Mouse (Mus musculus) heart, adult 2 months (tissue): ENCODE data around the gene Mrpl4. TPM values are rescaled to one million over a fixed set of nuclear protein-coding genes. Genes with fewer than 3 reads are reported as not detected.

ENCODE experiments used
- DNase-seq, 2 experiments: peaks; one replicate each; pipeline ENCODE4 v3.0.0; 2021
- H3K27ac ChIP-seq: fragments of 200-600 bp; 2 replicates; pipeline ENCODE4 v1.8.1; 2022
- H3K27me3 ChIP-seq: fragments of 200-500 bp; 2 replicates; pipeline ENCODE4 v1.6.1; 2012; ENCODE audit warnings: mild to moderate bottlenecking, low read length, inconsistent platforms, mixed read lengths; ENCODE audit not compliant: control insufficient read depth, insufficient read depth
- H3K36me3 ChIP-seq: fragments of 200-500 bp; 2 replicates; pipeline ENCODE4 v1.6.1; 2012; ENCODE audit warnings: low read length, inconsistent platforms; ENCODE audit not compliant: control insufficient read depth, insufficient read depth
- H3K4me1 ChIP-seq: fragments of 200-500 bp; 2 replicates; pipeline ENCODE4 v1.6.1; 2011; ENCODE audit warnings: low read length; ENCODE audit not compliant: control insufficient read depth, insufficient read depth
- H3K4me3 ChIP-seq: fragments of 200-600 bp; 2 replicates; pipeline ENCODE4 v1.8.1; 2022
- H3K79me2 ChIP-seq: fragments of 200-500 bp; replicated peaks from 2 replicates; pipeline ENCODE4 v1.6.1; 2012; ENCODE audit warnings: mild to moderate bottlenecking, inconsistent platforms, low read length, moderate library complexity, mixed read lengths; ENCODE audit not compliant: control insufficient read depth, insufficient read depth
- H3K9ac ChIP-seq: fragments of 200-500 bp; 2 replicates; pipeline ENCODE4 v1.6.1; 2012; ENCODE audit warnings: low read depth, mild to moderate bottlenecking, control low read depth, inconsistent platforms, low read length, mixed read lengths
- CTCF ChIP-seq: fragments of 200-600 bp; IDR thresholded peaks from 2 replicates; pipeline ENCODE4 v1.8.1; 2022; ENCODE audit warnings: antibody characterized with exemption, mild to moderate bottlenecking, moderate library complexity
- EP300 ChIP-seq: fragments of 200-500 bp; IDR thresholded peaks from 2 replicates; pipeline ENCODE4 v1.6.1; 2011; ENCODE audit warnings: low read depth, low read length, control low read depth; ENCODE audit not compliant: insufficient read depth
- POLR2A ChIP-seq: fragments of 200-500 bp; IDR thresholded peaks from 2 replicates; pipeline ENCODE4 v1.6.1; 2011; ENCODE audit warnings: mild to moderate bottlenecking, low read depth, low read length, control low read depth; ENCODE audit not compliant: insufficient read depth
- WGBS: fragments of 180-500 bp; shearing (Covaris S2); methylation state at CpG from one replicate; pipeline ENCODE4 v1.1.7; 2018; 5-methylcytosine and 5-hydroxymethylcytosine counted together
- intact Hi-C: fragments of 180-260 bp; cut with DNase I; formaldehyde crosslinking; loops from one replicate; pipeline ENCODE4 v1.15.1; 2025
- polyA plus RNA-seq: library from polyadenylated mRNA; depleted of rRNA; stranded (reverse); fragments of >200 nt; gene quantifications from 2 replicates; pipeline ENCODE4 v1.2.3, GENCODE M21; 2012
- total RNA-seq, 2 experiments: library from RNA; stranded (reverse); gene quantifications; 2 replicates each; pipeline ENCODE4 v1.2.3; 2021

The Mrpl4 gene
- total and polyA plus RNA-seq, 3 experiments, result 124 to 226 (median 130) TPM

DNA sequence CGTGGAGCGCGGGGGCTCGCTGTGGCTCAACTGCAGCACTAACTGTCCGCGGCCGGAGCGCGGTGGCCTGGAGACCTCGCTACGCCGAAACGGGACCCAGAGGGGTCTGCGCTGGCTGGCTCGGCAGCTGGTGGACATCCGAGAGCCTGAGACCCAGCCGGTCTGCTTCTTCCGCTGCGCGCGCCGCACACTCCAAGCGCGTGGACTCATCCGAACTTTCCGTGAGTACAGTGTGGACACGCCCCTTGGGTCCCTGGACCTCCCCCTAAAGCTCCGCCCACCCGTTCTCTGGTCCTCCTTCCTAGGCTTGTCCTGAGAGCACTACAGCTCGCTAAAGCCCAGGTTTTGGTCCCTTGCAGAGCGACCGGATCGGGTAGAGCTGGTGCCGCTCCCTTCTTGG is 30.6 kb downstream of the Mrpl4 start:
- Histone ChIP-seq H3K79me2 (no peaks in the 10 kb centered on the region), H3K4me3 (peak overlapping the region; percentile 73), H3K27ac (no peak overlapping the region), H3K9ac (peak overlapping the region; percentile 28), H3K27me3 (peaks cover 11% of the 10 kb centered on the region), H3K4me1 (peaks cover 3% of the 10 kb centered on the region), H3K36me3 (no peaks in the 10 kb centered on the region)
- DNase-seq, result peak; percentile 88 to 89
- intact Hi-C loops, result loop anchor here (5.0 kb wide), 2 partner anchors 39 to 59 kb away; partner anchors contain the start of genes Fdx1l, Gm38431, Gm49373 and Raver1
- under 1% methylated on average over 34 of the region's 34 CpGs for WGBS
- no peak for TF ChIP-seq POLR2A
- TF ChIP-seq CTCF, result no peak
- TF ChIP-seq EP300, result no peak

GRCm38 (mm10) chr9:21034481-21035085 is 32.0 kb downstream of the Mrpl4 start:
- Histone ChIP-seq H3K79me2 (no peaks in the 10 kb centered on the region), H3K27me3 (peaks cover 11% of the 10 kb centered on the region), H3K27ac (no peak overlapping the region), H3K9ac (no peak overlapping the region), H3K36me3 (no peaks in the 10 kb centered on the region), H3K4me3 (no peak overlapping the region), H3K4me1 (peaks cover 3% of the 10 kb centered on the region)
- intact Hi-C loops, result loop anchor here (5.0 kb wide), 2 partner anchors 38 to 58 kb away; partner anchors contain the start of genes Fdx1l, Gm38431, Gm49373 and Raver1
- no peak for TF ChIP-seq EP300
- TF ChIP-seq CTCF, result no peak
- TF ChIP-seq POLR2A, result no peak
- no peak for DNase-seq
- 13% methylated on average over 17 of the region's 17 CpGs for WGBS

GRCm38 (mm10) chr9:21035586-21035985 is 33.0 kb downstream of the Mrpl4 start:
- H3K27ac ChIP-seq, result no peak overlapping the region
- no peak overlapping the region for H3K9ac ChIP-seq
- no peak overlapping the region for H3K4me3 ChIP-seq
- intact Hi-C loops, result no loop called here
- H3K79me2 ChIP-seq, result no peaks in the 10 kb centered on the region
- no peaks in the 10 kb centered on the region for H3K36me3 ChIP-seq
- H3K27me3 ChIP-seq, result peaks cover 11% of the 10 kb centered on the region
- 49% methylated on average over 9 of the region's 9 CpGs for WGBS
- no peak for DNase-seq
- no peaks in the 10 kb centered on the region; the same call in 1 of the 2 replicates for H3K4me1 ChIP-seq
- TF ChIP-seq POLR2A (no peak), CTCF (no peak), EP300 (no peak)

DNA sequence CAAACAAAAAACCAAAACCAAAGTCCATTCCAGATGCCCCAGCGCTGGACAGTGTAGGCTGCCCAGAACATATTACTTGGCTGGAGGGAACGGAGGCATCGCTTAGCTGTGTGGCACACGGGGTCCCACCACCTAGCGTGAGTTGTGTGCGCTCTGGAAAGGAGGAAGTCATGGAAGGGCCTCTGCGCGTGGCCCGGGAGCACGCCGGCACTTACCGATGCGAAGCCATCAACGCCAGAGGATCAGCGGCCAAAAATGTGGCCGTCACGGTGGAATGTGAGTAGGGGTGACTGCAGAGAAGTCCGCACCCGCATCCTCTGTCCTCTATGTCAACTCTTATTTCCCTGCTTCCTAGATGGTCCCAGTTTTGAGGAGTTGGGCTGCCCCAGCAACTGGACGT is 33.6 kb downstream of the Mrpl4 start:
- Histone ChIP-seq H3K27ac (no peak overlapping the region), H3K79me2 (no peaks in the 10 kb centered on the region), H3K4me3 (no peak overlapping the region), H3K9ac (no peak overlapping the region), H3K27me3 (peaks cover 11% of the 10 kb centered on the region), H3K4me1 (no peaks in the 10 kb centered on the region; the same call in 1 of the 2 replicates), H3K36me3 (no peaks in the 10 kb centered on the region)
- intact Hi-C loops, result no loop called here
- TF ChIP-seq POLR2A (no peak), CTCF (no peak), EP300 (no peak)
- 18% methylated on average over 20 of the region's 20 CpGs for WGBS
- no peak for DNase-seq

DNA sequence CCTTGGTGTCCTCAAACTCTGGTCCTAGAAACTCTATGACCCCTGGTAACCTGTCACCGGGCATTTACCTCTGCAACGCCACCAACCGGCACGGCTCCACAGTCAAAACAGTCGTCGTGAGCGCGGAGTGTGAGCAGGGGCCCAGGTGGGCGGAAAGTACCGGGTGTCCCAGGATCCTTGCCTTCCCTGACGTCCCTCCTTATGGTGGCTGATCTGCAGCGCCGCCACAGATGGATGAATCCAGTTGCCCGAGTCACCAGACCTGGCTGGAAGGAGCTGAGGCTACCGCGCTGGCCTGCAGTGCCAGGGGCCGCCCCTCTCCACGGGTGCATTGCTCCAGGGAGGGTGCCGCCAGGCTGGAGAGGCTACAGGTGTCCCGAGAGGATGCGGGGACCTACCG is 34.1 kb downstream of the Mrpl4 start:
- DNase-seq, result no peak
- no peak for TF ChIP-seq POLR2A
- no peak for TF ChIP-seq EP300
- TF ChIP-seq CTCF, result no peak
- Histone ChIP-seq H3K4me1 (no peaks in the 10 kb centered on the region; the same call in 1 of the 2 replicates), H3K27ac (no peak overlapping the region), H3K36me3 (no peaks in the 10 kb centered on the region), H3K27me3 (peaks cover 11% of the 10 kb centered on the region), H3K79me2 (no peaks in the 10 kb centered on the region), H3K9ac (no peak overlapping the region), H3K4me3 (no peak overlapping the region)
- 6% methylated on average over 22 of the region's 22 CpGs for WGBS
- intact Hi-C loops, result no loop called here

GRCm38 (mm10) chr9:21037481-21037891 is 34.9 kb downstream of the Mrpl4 start:
- intact Hi-C loops, result no loop called here
- TF ChIP-seq EP300, result no peak
- TF ChIP-seq POLR2A, result no peak
- TF ChIP-seq CTCF, result no peak
- Histone ChIP-seq H3K9ac (no peak overlapping the region), H3K27me3 (peaks cover 11% of the 10 kb centered on the region), H3K4me3 (no peak overlapping the region), H3K4me1 (no peaks in the 10 kb centered on the region; the same call in 1 of the 2 replicates), H3K36me3 (no peaks in the 10 kb centered on the region), H3K79me2 (no peaks in the 10 kb centered on the region), H3K27ac (no peak overlapping the region)
- 5% methylated on average over 31 of the region's 31 CpGs for WGBS
- DNase-seq, result peak; percentile 46 to 55
